Mouse (Mus musculus) kidney, adult 2 months (tissue): ENCODE measurements around the gene Lgals1.

Experiments used
- CTCF ChIP-seq: fragments of 200-500 bp; conservative IDR thresholded peaks from 2 replicates; pipeline ENCODE4 v1.5.1; 2011; ENCODE audit warnings: low read depth, mild to moderate bottlenecking, control low read depth, low read length, moderate library complexity, mixed read lengths; ENCODE audit not compliant: insufficient read depth, insufficient read length
- POLR2A ChIP-seq: fragments of 200-500 bp; IDR thresholded peaks from one replicate; pipeline ENCODE4 v1.6.1; 2011; ENCODE audit warnings: low read depth, low read length, control low read depth

DNA sequence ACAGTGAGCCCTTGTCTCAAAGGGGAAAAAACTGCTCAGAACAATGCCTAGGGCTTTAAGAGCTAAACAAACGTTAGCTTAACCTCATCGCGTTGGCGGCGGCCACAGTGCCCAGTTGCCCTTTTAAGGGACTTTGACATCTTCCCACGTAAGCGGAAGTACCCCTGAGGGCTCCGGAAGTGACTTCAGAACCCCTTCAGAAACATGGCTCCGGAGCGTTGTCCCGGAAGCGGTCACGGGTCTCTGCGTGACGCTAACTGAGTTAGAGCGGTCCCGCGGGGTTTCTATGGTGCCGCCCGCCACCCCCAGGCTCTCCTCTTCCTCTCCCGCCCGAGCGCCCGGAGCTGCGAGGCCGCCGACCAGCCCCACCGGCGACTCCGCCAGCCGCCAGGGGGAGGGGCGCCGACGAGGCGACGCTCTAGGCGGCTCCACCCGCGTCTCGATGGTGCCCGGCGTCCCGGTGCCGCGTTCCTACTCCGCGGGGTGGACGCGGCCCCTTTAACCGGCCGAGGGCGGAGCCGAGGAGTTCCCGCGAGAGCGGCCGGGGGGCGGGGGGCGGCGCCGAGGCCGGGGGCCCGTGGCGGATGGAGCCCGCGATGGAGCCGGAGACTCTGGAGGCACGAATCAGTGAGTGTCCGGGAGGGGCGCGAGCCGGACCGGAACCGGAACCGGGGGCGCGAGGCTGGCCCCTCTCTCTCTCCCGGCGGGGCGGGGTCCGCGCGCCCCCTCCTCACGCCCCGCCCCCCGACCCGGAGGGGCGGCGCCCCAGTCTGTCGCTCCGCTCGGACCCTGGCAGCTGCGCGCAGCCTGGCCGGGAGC, 49.3 kb upstream of the Lgals1 start, which contains the start of gene Gga1:
- TF ChIP-seq POLR2A (peak; percentile 63), CTCF (no peak)
